Mouse (Mus musculus): ENCODE measurements around the gene 5031410I06Rik.
"Not testable (repeated sequence)": the region's sequence is repeated elsewhere in the genome, so short reads cannot be mapped to it uniquely, and the experiment has no call there.

5031410I06Rik gene

DNA sequence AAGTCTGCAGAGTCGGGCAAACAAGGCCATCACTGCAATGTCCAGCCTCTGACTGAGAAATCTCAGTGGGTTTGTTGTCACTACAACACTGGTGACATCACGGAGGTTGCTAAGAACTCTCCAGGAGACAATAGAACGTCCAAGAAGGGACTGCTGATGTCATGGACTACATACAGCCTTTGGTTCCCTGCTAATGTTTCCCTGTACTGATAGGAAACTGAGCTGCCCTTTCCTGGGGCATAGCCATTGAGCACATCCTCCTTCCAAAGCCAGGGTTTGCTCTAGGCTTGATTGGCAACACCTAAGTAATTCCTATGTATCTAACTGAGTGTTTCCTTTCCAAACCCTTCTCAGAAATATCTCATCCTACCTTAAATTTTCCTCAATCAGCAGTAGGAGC lies at the start of gene 5031410I06Rik:
5031410I06Rik (minus strand) TSS at position 101 of the 400 bp plus-strand sequence.
- not testable (repeated sequence) for DNase-seq

DNA sequence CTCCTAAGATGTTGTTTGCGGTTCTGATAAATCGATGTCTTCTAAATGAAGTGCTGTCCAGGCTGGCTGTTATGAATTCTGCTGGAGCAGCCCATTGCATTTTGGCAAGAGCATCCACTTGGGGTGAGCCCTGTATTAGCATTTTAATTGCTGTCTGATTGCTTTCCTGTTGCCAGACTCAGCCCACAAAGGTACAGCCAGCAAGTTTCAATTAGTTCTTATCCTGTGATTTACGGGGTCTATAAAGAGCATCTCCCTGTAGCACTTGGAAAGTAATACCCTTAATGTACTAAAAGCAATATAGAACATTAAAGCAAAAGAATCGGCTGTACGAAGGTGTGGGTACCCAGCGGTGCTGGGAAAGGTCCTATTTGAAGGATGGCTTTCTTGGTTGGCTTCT lies 37.7 kb upstream of the 5031410I06Rik start:
- DNase-seq, result no peak

DNA sequence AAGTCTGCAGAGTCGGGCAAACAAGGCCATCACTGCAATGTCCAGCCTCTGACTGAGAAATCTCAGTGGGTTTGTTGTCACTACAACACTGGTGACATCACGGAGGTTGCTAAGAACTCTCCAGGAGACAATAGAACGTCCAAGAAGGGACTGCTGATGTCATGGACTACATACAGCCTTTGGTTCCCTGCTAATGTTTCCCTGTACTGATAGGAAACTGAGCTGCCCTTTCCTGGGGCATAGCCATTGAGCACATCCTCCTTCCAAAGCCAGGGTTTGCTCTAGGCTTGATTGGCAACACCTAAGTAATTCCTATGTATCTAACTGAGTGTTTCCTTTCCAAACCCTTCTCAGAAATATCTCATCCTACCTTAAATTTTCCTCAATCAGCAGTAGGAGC lies 16.2 kb upstream of the 5031410I06Rik start, which contains the start of gene Gm10220:
Gm10220 (minus strand) TSS at position 101 of the 400 bp plus-strand sequence.
- not testable (repeated sequence) for DNase-seq

DNA sequence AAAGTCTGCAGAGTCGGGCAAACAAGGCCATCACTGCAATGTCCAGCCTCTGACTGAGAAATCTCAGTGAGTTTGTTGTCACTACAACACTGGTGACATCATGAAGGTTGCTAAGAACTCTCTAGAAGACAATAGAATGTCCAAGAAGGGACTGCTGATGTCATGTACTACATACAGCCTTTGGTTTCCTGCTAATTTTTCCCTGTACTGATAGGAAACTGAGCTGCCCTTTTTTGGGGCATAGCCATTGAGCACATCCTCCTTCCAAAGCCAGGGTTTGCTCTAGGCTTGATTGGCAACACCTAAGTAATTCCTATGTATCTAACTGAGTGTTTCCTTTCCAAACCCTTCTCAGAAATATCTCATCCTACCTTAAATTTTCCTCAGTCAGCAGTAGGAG lies 16.0 kb downstream of the 5031410I06Rik start, which contains the start of gene Gm10471:
Gm10471 (minus strand) TSS at position 101 of the 400 bp plus-strand sequence.
- DNase-seq, result not testable (repeated sequence)

DNA sequence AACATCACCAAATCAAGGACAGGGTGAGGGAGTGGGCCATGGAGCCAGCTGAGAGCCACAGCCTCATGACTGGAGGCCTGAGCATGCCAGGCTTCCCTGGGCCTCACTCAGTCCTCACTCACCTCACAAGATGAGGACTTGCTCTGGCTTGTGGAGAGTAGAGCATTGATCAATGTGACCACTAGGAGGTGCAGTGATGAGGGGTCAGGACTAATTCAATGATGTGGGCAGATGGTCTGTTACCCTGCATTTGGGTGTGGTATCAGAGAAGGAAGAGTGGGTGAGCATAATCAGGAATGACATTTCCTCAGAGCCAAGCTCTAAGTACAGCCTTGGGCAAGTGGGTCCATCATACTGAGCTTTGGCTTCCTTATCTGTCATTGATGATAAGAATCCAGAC lies 26.1 kb downstream of the 5031410I06Rik start:
- not testable (repeated sequence) for DNase-seq

DNA sequence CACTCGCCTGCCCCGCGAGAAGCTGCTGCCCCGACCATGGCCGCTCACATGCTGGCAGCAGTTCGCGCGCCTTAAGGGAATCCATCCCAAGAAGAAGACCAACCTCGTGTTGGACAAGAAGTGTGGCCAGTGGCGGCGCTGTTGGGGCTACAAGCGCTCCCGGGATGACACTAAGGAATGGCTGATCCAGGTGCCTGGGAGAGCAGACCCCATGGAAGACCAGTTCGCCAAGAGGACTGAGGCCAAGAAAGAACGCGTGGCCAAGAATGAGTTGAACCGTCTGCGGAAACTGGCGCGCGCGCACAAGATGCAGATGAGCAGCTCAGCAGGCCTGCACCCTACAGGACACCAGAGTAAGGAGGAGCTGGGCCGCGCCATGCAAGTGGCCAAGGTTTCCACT lies 34.4 kb downstream of the 5031410I06Rik start:
- DNase-seq, result no peak

DNA sequence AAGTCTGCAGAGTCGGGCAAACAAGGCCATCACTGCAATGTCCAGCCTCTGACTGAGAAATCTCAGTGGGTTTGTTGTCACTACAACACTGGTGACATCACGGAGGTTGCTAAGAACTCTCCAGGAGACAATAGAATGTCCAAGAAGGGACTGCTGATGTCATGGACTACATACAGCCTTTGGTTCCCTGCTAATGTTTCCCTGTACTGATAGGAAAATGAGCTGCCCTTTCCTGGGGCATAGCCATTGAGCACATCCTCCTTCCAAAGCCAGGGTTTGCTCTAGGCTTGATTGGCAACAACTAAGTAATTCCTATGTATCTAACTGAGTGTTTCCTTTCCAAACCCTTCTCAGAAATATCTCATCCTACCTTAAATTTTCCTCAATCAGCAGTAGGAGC lies 46.7 kb downstream of the 5031410I06Rik start, which contains the start of gene Gm7347:
Gm7347 (minus strand) TSS at position 101 of the 400 bp plus-strand sequence.
- not testable (repeated sequence) for DNase-seq
